In the genomic region with DNA sequence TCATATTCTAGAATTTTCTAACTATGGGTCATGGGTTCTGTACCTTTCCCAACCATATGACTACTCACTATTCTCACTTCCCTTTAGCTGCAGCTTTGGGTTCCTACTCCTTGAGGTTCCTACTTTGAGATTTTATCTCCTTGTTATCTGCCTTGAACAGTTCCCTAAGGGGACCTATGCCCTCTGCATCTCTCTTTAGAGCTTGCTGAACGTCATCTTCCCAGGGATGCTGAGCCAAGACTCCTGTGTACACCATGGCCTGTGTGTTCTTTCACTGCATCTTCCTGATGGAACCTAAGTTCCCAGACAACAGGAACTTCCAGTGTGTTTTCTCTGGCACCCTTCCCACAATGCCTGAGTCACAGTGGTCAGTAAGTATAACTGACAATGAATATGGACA, we compare ENCODE assay signal across 12 mouse cellular contexts. TPM values are rescaled to one million over a fixed set of nuclear protein-coding genes. Genes with fewer than 3 reads are reported as not detected.
DNase-seq lines count a peak whose midpoint lies in the region; ATAC-seq and TF ChIP-seq lines count a peak whose summit lies in the region.
"Had no signal": no experiment of that assay in that cellular context is flagged by ENCODE, and none has a peak within 500 bp of the region (broad histone marks: within the 10 kb centered on the region; RNA-seq: fewer than 3 reads in every experiment).

No protein-coding gene starts in this region.

- TF ChIP-seq POLR2A in CH12.LX (IDR thresholded peaks at IDR 0.05; ENCODE audit: low read depth, low read length) = no peak

- no peak overlapping the region for H3K4me2 ChIP-seq in CH12.LX (ENCODE audit: insufficient read depth, low read depth, poor library complexity, severe bottlenecking)
- no peak overlapping the region for H3K4me2 ChIP-seq in lung, embryonic 14.5 days
- H3K4me2 ChIP-seq: midbrain, embryonic 13.5 days had no signal

- H3K4me1 ChIP-seq in CH12.LX (ENCODE audit: control insufficient read depth in 1 of 2, insufficient read depth in 2 of 2) = peaks cover 3 to 10% of the 10 kb centered on the region in 2 experiments; a peak in 2 of 4 replicates
- no peaks in the 10 kb centered on the region for H3K4me1 ChIP-seq in lung, embryonic 14.5 days (ENCODE audit: insufficient read depth)
- H3K4me1 ChIP-seq: midbrain, embryonic 13.5 days had no signal

- no peak for TF ChIP-seq RAD21 in CH12.LX (IDR thresholded peaks at IDR 0.05; ENCODE audit: low read depth, low read length)

- H3K27ac ChIP-seq in CH12.LX (ENCODE audit: insufficient read depth, low read depth) = no peak overlapping the region
- no peak overlapping the region for H3K27ac ChIP-seq in lung, embryonic 14.5 days (ENCODE audit: low read depth)
- H3K27ac ChIP-seq: midbrain, embryonic 13.5 days had no signal

- H3K36me3 ChIP-seq in CH12.LX (replicated peaks in 1 of 2; ENCODE audit: control insufficient read depth in 1 of 2, insufficient read depth in 1 of 2, low read length in 1 of 2) = no peaks in the 10 kb centered on the region
- H3K36me3 ChIP-seq in lung, embryonic 14.5 days (ENCODE audit: insufficient read depth) = no peaks in the 10 kb centered on the region
- H3K36me3 ChIP-seq: midbrain, embryonic 13.5 days had no signal

- H3K4me3 ChIP-seq in CH12.LX (replicated peaks in 1 of 3; ENCODE audit: low read depth in 2 of 3, low read length in 2 of 3, poor library complexity in 1 of 3) = no peak overlapping the region
- H3K4me3 ChIP-seq in lung, embryonic 14.5 days (ENCODE audit: low read depth, low read length) = no peak overlapping the region
- H3K4me3 ChIP-seq: midbrain, embryonic 13.5 days had no signal

- 30% methylated on average over 1 of the region's 1 CpGs for WGBS in lung, embryonic 14.5 days

- H3K27me3 ChIP-seq in CH12.LX (replicated peaks) = no peaks in the 10 kb centered on the region
- no peaks in the 10 kb centered on the region for H3K27me3 ChIP-seq in lung, embryonic 14.5 days (ENCODE audit: insufficient read depth, low read length)
- H3K27me3 ChIP-seq: midbrain, embryonic 13.5 days had no signal

- dilution Hi-C loops in CH12.LX (cut with MboI; ENCODE audit: extremely low pct_ligation_motif_present, extremely low pct_unique_long_range_greater_than_20kb, low sequenced_read_pairs) = no loop called here

- in situ Hi-C loops in CH12.LX (cut with MboI; ENCODE audit: low pct_ligation_motif_present, low pct_unique_long_range_greater_than_20kb, low sequenced_read_pairs) = no loop called here

- H3K79me2 ChIP-seq in CH12.LX (replicated peaks; ENCODE audit: control insufficient read depth, extremely low read depth, insufficient read depth, poor library complexity, severe bottlenecking) = no peaks in the 10 kb centered on the region

- peak; percentile 91 for ATAC-seq in granulocyte monocyte progenitor cell, adult 5-6 weeks (replicated peaks; ENCODE audit: poor library complexity, severe bottlenecking)
- peak; percentile 35; the same call in 1 of the 2 replicates for ATAC-seq in lung, embryonic 14.5 days (ENCODE audit: insufficient read depth)
- ATAC-seq: CD4-positive, CD25-positive, alpha-beta regulatory T cell, adult 4 months; forebrain, postnatal 0 days; midbrain, embryonic 13.5 days had no signal

- H3K9me3 ChIP-seq in CH12.LX (replicated peaks; ENCODE audit: low read length) = no peaks in the 10 kb centered on the region
- H3K9me3 ChIP-seq in lung, embryonic 14.5 days (ENCODE audit: low read depth, low read length) = no peaks in the 10 kb centered on the region
- H3K9me3 ChIP-seq: midbrain, embryonic 13.5 days had no signal

- peak; percentile 60; the same call in 1 of the 2 replicates for TF ChIP-seq EP300 in CH12.LX (IDR thresholded peaks at IDR 0.05; ENCODE audit: low read length)

- TF ChIP-seq CTCF in CH12.LX (conservative IDR thresholded peaks at IDR 0.05 in 1 of 2, IDR thresholded peaks at IDR 0.05 in 1 of 2; ENCODE audit: low read depth in 2 of 2, low read length in 2 of 2) = no peak
- TF ChIP-seq CTCF in lung, embryonic 14.5 days (IDR thresholded peaks at IDR 0.05; ENCODE audit: low read depth) = no peak

- DNase-seq in gastrocnemius, postnatal 25 days = peak; percentile 15
- no peak for DNase-seq in gastrocnemius, postnatal 4 days (ENCODE audit: low spot score in 2 of 2)
- peak; percentile 5 for DNase-seq in CH12.LX (ENCODE audit: extremely low read depth)
- peak; percentile 29 for DNase-seq in lung, embryonic 14.5 days
- no peak for DNase-seq in frontal cortex, adult 2 months (ENCODE audit: extremely low spot score in 1 of 2, low spot score in 1 of 2)
- DNase-seq in spleen, postnatal 10 days (ENCODE audit: low spot score in 2 of 2) = no peak
- DNase-seq in thymus, adult 18-20 months = no peak
- DNase-seq: forebrain, postnatal 0 days had no signal

- H3K9ac ChIP-seq in CH12.LX (ENCODE audit: insufficient read depth, low read depth) = no peak overlapping the region
- no peak overlapping the region for H3K9ac ChIP-seq in lung, embryonic 14.5 days
- H3K9ac ChIP-seq: forebrain, postnatal 0 days; midbrain, embryonic 13.5 days had no signal

TF ChIP-seq in CH12.LX, 34 proteins besides CTCF, POLR2A, EP300 and RAD21:
- TF ChIP-seq IRF4 (IDR thresholded peaks at IDR 0.05; ENCODE audit: low read depth, low read length) = peak; percentile 23; the same call in 1 of the 2 replicates
- no peak for TF ChIP-seq SIN3A (IDR thresholded peaks at IDR 0.05; ENCODE audit: low read length)
- no peak for TF ChIP-seq ZC3H11A (IDR thresholded peaks at IDR 0.05; ENCODE audit: low read depth, low read length)
- TF ChIP-seq UBTF (IDR thresholded peaks at IDR 0.05; ENCODE audit: low read depth, low read length) = no peak
- no peak for TF ChIP-seq RCOR1 (conservative IDR thresholded peaks at IDR 0.05; ENCODE audit: low read depth, low read length)
TF ChIP-seq in CH12.LX: peak in this region for 1.

RNA-seq across cellular contexts. Expression of a gene that starts 2.8 kb away (rescaled TPM):
- total RNA-seq in gastrocnemius, postnatal 25 days (2021) = under 1 TPM; 0.13 to 0.16 TPM
- under 1 TPM; 0.29 to 0.47 TPM for total RNA-seq in gastrocnemius, postnatal 4 days (2021)
- total RNA-seq in CH12.LX (2012; rRNA removed) = not detected in 2 replicates
- not detected in 2 replicates for total RNA-seq in CH12.LX (2014; rRNA removed)
- polyA plus RNA-seq in CH12.LX (2012; ENCODE audit: insufficient read length, low read depth) = not detected in 2 replicates
- total RNA-seq in granulocyte monocyte progenitor cell, adult 5-6 weeks (2014; fragmentation: Nextera tagmentation) = not detected in 2 replicates
- total RNA-seq in granulocyte monocyte progenitor cell, adult 5-6 weeks (2017) = not detected in 2 replicates
- not detected in 2 replicates for polyA plus RNA-seq in lung, embryonic 14.5 days (2014; fragmentation: Nextera tagmentation; extraction: Ambion mirVana)
- 0.06 and 0.08 TPM in 2 replicates for polyA plus RNA-seq in frontal cortex, adult 2 months (2012; rRNA removed)
- total RNA-seq: forebrain, postnatal 0 days; left cerebral cortex, postnatal 14 days had no signal
- polyA plus RNA-seq: CD4-positive, CD25-positive, alpha-beta regulatory T cell, adult 4 months; forebrain, postnatal 0 days; midbrain, embryonic 13.5 days had no signal

RNA-seq across cellular contexts. Expression of a gene that starts 52.2 kb away (rescaled TPM):
- not detected for total RNA-seq in gastrocnemius, postnatal 25 days (2021)
- total RNA-seq in gastrocnemius, postnatal 4 days (2021) = not detected
- 0.38 and 0.68 TPM in 2 replicates for total RNA-seq in CH12.LX (2012; rRNA removed)
- 0.21 and 0.38 TPM in 2 replicates for total RNA-seq in CH12.LX (2014; rRNA removed)
- 0.23 and 0.25 TPM in 2 replicates for polyA plus RNA-seq in CH12.LX (2012; ENCODE audit: insufficient read length, low read depth)
- 35.0 and 39.6 TPM in 2 replicates for total RNA-seq in granulocyte monocyte progenitor cell, adult 5-6 weeks (2014; fragmentation: Nextera tagmentation)
- 27.7 and 43.2 TPM in 2 replicates for total RNA-seq in granulocyte monocyte progenitor cell, adult 5-6 weeks (2017)
- 0.21 and 0.47 TPM in 2 replicates for polyA plus RNA-seq in lung, embryonic 14.5 days (2014; fragmentation: Nextera tagmentation; extraction: Ambion mirVana)
- polyA plus RNA-seq in frontal cortex, adult 2 months (2012; rRNA removed) = 0.04 TPM in 1 of 2 replicates, not detected in the other
- total RNA-seq: left cerebral cortex, postnatal 14 days had no signal

Comparison
In these comparisons a context has a peak if more than half of its experiments do, and no peak if none do; other contexts are left out.
1. DNase-seq: peak in gastrocnemius, postnatal 25 days (single experiment), CH12.LX (single experiment) and lung, embryonic 14.5 days (single experiment); none in gastrocnemius, postnatal 4 days (0 of 2), frontal cortex, adult 2 months (0 of 2), spleen, postnatal 10 days (0 of 2) and thymus, adult 18-20 months (0 of 2).
2. RNA of a gene that starts 52.2 kb away (total RNA-seq): 27.7 to 43.2 TPM in granulocyte monocyte progenitor cell, adult 5-6 weeks; 0.21 to 0.68 TPM in CH12.LX, not detected in gastrocnemius, postnatal 4 days and not detected in gastrocnemius, postnatal 25 days; every median in the first group is over 10 times any median in the second.